Mouse (Mus musculus): ENCODE measurements around the gene Tas1r1. TPM values are rescaled to one million over a fixed set of nuclear protein-coding genes. Genes with fewer than 3 reads are reported as not detected.

Tas1r1 gene
- polyA plus RNA-seq, 1 experiment from 2014 or later: 1.5 TPM

Other genes starting within 250 kb of the Tas1r1 start
- gene Camta1, start 176.7 kb downstream of the Tas1r1 start, polyA plus RNA-seq (2015; fragmentation: Nextera tagmentation; extraction: Ambion mirVana): 145 and 156 TPM in 2 replicates
- 89.4 and 92.5 TPM in 2 replicates for gene Dnajc11, start 104.9 kb downstream of the Tas1r1 start, polyA plus RNA-seq (2015; fragmentation: Nextera tagmentation; extraction: Ambion mirVana)
- 38.3 and 39.5 TPM in 2 replicates for gene Thap3, start 49.6 kb downstream of the Tas1r1 start, polyA plus RNA-seq (2015; fragmentation: Nextera tagmentation; extraction: Ambion mirVana)
- gene Phf13, start 42.3 kb downstream of the Tas1r1 start, polyA plus RNA-seq (2015; fragmentation: Nextera tagmentation; extraction: Ambion mirVana): 22.5 and 22.7 TPM in 2 replicates
- gene Klhl21, start 29.8 kb downstream of the Tas1r1 start, polyA plus RNA-seq (2015; fragmentation: Nextera tagmentation; extraction: Ambion mirVana): 3.6 and 4.0 TPM in 2 replicates
- 22.1 and 23.9 TPM in 2 replicates for gene Zbtb48, start 10.9 kb downstream of the Tas1r1 start, polyA plus RNA-seq (2015; fragmentation: Nextera tagmentation; extraction: Ambion mirVana)
- 25.4 and 27.4 TPM in 2 replicates for gene Nol9, start 753 bp upstream of the Tas1r1 start, polyA plus RNA-seq (2015; fragmentation: Nextera tagmentation; extraction: Ambion mirVana)
- 12.3 and 12.5 TPM in 2 replicates for gene Plekhg5, start 33.9 kb upstream of the Tas1r1 start, polyA plus RNA-seq (2015; fragmentation: Nextera tagmentation; extraction: Ambion mirVana)
- 0.80 and 1.0 TPM in 2 replicates for gene Tnfrsf25, start 77.4 kb upstream of the Tas1r1 start, polyA plus RNA-seq (2015; fragmentation: Nextera tagmentation; extraction: Ambion mirVana)
- gene Espn, start 113.8 kb upstream of the Tas1r1 start, polyA plus RNA-seq (2015; fragmentation: Nextera tagmentation; extraction: Ambion mirVana): 0.13 and 0.19 TPM in 2 replicates
- not detected in 2 replicates for gene Hes2, start 120.3 kb upstream of the Tas1r1 start, polyA plus RNA-seq (2015; fragmentation: Nextera tagmentation; extraction: Ambion mirVana)
- gene Acot7, start 139.6 kb upstream of the Tas1r1 start, polyA plus RNA-seq (2015; fragmentation: Nextera tagmentation; extraction: Ambion mirVana): 409 and 418 TPM in 2 replicates
- 15.6 and 16.6 TPM in 2 replicates for gene Gpr153, start 235.7 kb upstream of the Tas1r1 start, polyA plus RNA-seq (2015; fragmentation: Nextera tagmentation; extraction: Ambion mirVana)

All from midbrain, embryonic 15.5 days (tissue).